Mouse (Mus musculus) kidney, postnatal 4 days (tissue): ENCODE measurements around the gene Cytip.

Experiments used
- DNase-seq, 2 experiments: peaks; one replicate each; pipeline ENCODE4 v3.0.0; 2021; ENCODE audit warnings: mixed read lengths in 2 of 2

The Cytip gene

GRCm38 (mm10) chr2:58086420-58086819 lies 108.9 kb downstream of the Cytip start:
- DNase-seq = no peak

DNA sequence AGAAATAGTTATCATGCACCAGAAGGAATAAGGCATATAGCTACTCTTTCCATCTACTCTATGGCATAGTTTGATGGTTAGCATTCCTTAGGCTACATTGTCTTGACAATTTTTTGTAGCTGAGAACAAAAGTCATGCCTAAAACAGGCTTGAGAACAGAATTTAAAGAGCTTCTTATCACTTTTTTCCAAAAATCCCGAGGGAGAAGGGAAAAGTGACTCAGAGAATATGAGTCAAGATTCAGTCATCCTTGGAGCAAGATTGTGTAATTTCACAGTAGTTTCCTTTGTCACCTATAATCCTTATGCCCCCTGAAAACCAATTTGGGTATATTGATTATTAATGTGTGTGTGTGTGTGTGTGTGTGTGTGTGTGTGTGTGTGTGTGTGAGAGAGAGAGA lies 115.5 kb downstream of the Cytip start:
- DNase-seq = no peak
